Mouse (Mus musculus): ENCODE measurements around the gene Gm13083.
"Not testable (repeated sequence)": the region's sequence is repeated elsewhere in the genome, so short reads cannot be mapped to it uniquely, and the experiment has no call there.

Gene Gm13083

DNA sequence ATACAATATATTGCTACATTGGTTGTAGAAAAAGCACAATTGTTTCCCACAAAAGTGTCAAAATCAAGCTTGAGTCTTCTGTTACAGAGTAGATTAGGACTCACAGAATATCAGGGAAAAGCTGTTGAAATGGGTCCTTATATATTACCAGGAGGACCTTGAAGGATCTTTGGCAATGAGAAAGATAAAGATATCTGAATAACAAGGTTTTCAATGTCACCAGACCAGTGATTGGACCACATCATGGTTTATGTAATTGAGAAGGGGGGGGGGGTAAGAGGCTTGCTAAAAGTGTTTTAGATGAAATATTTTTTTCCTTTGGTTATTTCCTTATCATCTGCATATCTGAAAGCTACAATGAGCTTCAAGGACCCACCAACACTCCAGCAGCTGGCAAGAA is at the start of gene Gm13083:
Gm13083 (plus strand) TSS at position 301 of the 400 bp plus-strand sequence.
- DNase-seq, result not testable (repeated sequence)

DNA sequence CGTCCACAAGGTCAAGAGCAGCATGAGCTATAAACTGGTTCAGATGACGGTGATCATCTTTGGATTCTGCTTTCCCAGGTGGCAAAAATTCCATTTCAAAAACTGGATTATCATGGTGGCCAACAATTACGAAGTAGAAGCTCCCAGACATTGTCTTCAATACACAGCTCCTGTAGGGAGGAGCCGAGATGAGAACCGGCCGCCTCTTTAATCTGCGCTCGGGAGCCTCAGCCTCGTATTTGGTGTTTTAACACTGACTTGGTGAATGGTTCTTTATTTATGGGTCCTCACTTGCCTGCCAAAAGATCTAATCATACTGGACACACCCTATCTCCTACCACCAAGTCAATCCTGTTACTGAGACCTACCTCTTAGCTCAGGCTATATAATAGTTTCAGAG is 2.9 kb upstream of the Gm13083 start:
- DNase-seq, result not testable (repeated sequence)

DNA sequence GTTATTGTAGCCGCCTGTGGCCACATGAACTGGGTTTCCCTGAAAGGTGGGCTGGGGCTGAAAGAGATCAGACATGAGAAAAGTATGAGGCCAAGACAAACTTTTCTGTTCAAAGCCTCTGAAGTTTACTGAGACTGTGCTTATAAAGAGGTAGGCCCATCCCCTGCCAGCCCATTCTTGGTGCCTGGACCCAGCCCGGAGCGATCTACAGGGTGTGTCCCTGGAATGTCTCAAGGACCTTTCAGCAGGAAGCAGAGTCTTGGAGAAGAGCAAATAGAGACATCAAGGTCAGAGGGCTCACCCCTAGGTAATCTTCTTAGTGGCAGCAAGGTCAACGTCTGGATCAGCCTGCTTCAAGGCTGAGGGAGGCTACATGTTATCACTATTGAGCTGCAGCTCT is 3.3 kb downstream of the Gm13083 start:
- DNase-seq, result not testable (repeated sequence)

DNA sequence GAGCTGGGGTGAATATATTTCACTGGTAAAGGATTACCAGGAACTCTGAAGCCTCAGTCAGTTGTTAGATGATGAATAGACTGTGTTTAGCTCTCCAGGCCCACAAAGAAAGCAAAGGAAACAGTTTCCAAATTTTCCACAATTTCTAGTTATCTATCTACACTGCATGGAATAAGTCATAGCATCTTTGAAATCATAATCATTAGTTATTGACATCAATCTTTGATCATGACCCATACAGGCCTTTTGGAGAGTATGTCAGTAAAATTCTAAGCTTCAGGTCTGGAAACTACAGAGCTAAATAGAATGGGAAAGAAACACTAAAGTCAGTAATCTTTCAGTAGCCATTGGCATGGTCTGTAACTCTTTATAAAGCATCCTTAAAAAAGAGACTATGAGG is 42.3 kb downstream of the Gm13083 start, which contains the start of gene Gm13088:
Gm13088 (minus strand) TSS at position 101 of the 400 bp plus-strand sequence.
- not testable (repeated sequence) for DNase-seq

Measured in cerebellum, adult 8-10 months (tissue).